Mouse (Mus musculus): ENCODE measurements at regions not wholly inside any gene's neighbourhood (a gene's known extent, or its start where the extent isn't known, plus 50 kb on each side); places are given as distances from the start of the nearest gene placed in this dataset.

- no peak for TF ChIP-seq CTCF (IDR thresholded peaks at IDR 0.05; ENCODE audit: insufficient read depth, low read length)
- TF ChIP-seq POLR2A (IDR thresholded peaks at IDR 0.05; ENCODE audit: borderline replicate concordance, extremely low read depth, low read depth, low read length) = no peak
Measured at GRCm38 (mm10) chr16:25618898-25619297, 64.7 kb upstream of the Trp63 start.

All from lung, adult 2 months (tissue).